Mouse (Mus musculus) kidney, adult 9 months (tissue): ENCODE measurements at regions not wholly inside any gene's neighbourhood (a gene's known extent, or its start where the extent isn't known, plus 50 kb on each side); places are given as distances from the start of the nearest gene placed in this dataset.
"Not testable (repeated sequence)": the region's sequence is repeated elsewhere in the genome, so short reads cannot be mapped to it uniquely, and the experiment has no call there.

Source experiments
- DNase-seq: peaks from one replicate; pipeline ENCODE4 v3.0.0; 2022

DNA sequence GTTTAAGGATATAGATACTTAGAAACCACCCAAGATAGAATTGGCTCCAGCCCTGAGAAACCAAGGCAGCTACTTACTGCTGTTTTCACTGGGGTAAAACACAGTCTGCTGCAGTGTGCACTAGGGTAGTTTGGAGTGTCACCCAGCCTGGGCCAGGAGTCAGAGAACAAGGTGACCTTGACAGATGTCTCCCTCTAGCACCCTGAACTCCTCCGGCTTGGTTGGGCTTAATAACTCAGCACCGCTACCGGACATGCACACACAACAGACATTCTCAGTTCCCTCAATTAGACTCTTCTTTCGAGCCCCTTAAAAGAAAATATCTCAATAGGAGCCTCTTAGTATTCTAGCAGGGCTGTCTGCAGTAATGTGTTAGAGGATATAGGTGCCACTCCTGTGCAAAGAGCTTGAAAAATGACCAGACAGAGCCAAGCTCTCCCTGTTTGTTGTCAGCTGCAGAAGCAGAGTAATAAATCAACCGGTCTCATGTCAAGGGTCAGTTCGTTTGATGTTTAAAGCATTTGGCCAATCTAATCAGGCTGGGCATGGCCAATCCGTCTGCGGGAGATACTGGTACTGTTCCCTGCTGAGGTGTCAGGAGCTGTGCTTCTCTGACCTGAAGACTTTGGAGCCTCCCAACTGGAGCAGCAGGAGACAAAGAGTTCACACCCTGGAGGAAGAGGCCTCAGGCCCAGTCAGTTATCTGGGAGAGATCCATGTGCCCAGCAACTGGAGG lies 299.1 kb downstream of the Eipr1 start:
- peak; percentile 5 for DNase-seq

DNA sequence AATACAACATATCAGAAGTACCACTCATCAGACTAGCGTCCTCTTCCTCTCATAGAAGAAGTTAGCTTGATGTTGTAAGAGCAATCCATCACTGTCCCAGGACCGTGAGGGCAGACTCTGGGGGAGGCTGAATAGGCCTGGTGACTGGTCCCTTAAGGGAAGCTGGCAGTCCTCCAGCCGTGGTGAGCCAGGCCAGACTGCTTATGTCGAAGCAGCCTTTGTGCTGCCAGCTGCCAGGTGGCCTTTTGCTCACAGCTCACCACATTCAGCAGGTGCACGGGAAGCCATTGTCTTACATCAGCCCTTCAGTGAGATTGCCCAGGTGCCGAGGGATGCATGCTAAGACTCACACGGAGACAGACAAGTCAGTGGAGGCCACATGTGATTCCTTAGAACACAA lies 302.8 kb downstream of the Eipr1 start:
- DNase-seq, result no peak

- DNase-seq, result no peak
Measured at GRCm38 (mm10) chr12:29062025-29062637, 310.5 kb downstream of the Eipr1 start.

- no peak for DNase-seq
Measured at GRCm38 (mm10) chr12:29062801-29063200, 311.2 kb downstream of the Eipr1 start.

GRCm38 (mm10) chr12:29068180-29068579 lies 316.6 kb downstream of the Eipr1 start:
- DNase-seq, result peak; percentile 42

GRCm38 (mm10) chr12:29075096-29075852 lies 323.7 kb downstream of the Eipr1 start:
- no peak for DNase-seq

DNA sequence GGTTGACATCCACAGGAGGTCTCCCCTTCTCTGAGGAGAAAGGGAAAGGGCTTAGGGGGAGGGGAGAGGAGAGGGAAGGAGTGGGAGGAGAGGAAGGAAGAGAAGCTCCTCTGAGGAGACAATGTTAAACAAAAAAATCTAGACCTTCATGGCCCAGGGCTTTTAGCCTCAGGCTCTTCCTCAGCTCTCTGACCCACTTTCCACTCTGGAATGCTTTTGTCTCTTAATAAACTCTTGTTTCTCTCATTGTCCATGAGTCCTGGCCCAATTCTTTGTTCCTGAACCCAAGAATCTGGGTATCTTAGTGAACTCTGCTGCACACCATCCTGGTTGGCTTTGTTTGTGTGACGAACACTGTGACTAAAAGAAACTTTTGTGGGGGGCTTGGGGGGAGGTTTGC lies 325.0 kb downstream of the Eipr1 start:
- DNase-seq, result no peak

DNA sequence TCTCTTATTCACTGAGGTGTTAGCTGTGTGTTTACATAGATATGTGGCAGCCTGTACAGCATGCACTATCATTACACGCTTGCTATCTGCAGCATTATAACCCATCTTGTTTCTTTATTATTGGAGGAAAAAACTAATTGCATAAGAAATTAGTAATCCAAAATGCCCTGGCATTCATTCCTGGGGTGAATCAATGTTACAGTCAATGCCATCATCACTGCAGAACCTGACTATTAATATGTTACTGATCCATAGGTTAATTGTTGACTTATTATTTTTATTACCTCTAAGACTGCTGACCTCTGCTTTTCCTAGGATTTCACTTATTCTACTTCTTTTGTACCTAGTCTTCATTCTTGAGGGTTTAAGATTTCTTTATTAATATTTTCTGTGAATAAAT lies 327.4 kb downstream of the Eipr1 start:
- DNase-seq, result peak; percentile 82

DNA sequence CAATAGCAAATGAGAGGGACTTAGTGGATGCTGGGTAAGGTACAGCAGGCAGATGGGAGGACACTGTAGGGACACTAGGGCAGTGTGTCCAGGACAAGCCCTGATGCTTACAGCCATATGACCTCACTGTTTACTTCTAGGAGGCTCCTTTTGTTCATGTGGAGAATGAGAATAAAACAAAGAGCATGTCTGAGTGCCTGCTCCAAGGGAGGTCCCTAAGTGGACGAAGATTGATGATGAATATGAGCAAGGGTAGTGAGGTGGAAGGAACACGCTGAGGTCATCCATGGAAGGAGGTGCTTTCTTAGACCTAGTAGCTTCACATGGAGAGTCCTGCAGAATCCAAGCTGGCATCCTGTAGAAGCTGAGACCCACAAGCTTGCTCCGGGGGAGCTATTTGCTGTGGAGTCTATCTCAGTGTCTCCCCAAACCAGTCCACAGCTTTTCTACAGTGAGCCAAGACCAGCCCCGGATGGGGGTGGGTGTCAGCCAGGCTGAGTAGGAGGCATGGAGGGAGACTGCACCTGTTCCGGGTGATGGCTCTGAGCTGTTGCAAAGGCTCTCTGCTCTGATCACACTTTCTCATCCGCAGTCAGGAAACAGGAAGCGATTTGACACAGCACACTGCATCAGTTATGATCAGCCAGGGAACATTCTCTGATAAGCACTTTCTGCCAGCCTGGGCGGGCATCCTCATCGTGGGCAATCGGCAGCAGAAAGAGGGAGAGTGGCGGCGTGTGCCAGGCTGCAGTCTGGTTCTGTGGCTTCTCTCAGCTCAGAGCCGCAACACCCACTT lies 332.0 kb downstream of the Eipr1 start:
- no peak for DNase-seq

GRCm38 (mm10) chr12:29087245-29087644 lies 335.6 kb downstream of the Eipr1 start:
- DNase-seq, result not testable (repeated sequence)

DNA sequence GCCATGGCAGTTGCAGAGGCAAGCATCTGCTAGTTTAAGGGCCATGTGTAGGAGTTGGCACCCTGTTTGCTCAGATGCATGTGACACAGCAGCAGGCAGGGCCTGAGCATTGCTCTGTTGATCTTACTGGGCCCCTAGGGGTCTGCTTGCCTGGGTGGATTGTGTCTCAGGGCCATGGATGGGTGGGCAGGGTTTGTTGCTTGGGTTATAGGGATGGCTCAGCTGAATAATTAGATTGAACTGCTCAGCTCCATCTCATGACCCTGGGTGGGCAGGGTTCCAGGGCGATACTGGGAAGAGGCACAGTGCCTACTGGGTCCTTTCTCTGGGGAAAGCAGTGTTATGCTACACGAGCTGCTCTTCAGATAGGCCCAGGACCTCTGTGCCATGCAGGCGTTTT lies 338.0 kb downstream of the Eipr1 start:
- DNase-seq, result no peak

- peak; percentile 68 for DNase-seq
Measured at GRCm38 (mm10) chr12:29090451-29090850, 338.8 kb downstream of the Eipr1 start.

GRCm38 (mm10) chr12:29095406-29096032 lies 343.9 kb downstream of the Eipr1 start:
- DNase-seq, result no peak

GRCm38 (mm10) chr12:29096033-29096913 lies 344.7 kb downstream of the Eipr1 start:
- DNase-seq, result peak; percentile 43

DNA sequence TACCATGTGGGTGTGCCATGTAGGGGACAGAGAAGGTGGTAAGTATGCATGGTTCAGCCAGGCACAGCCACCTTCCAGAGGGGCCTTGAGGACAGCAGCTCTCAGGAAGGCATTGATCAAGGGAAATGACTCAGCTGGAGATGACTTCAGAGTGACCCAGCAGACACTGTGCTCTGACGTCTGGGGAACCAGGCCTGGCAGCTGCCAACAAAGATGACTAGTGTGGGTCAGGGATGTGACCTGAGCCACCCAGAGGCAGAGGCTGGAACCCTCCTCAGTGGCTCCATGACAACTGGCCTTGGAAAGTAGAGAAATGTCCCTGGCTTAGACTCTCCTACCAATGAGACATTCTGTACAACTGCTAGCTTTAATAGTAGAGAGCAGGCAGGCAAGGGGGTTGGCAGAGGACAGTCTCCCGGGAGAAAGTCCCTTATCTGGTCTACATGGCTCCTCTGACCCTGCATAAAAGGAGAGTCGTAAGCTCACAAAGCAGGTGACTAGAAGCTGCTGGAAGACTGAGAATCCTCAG lies 348.5 kb downstream of the Eipr1 start:
- no peak for DNase-seq

DNA sequence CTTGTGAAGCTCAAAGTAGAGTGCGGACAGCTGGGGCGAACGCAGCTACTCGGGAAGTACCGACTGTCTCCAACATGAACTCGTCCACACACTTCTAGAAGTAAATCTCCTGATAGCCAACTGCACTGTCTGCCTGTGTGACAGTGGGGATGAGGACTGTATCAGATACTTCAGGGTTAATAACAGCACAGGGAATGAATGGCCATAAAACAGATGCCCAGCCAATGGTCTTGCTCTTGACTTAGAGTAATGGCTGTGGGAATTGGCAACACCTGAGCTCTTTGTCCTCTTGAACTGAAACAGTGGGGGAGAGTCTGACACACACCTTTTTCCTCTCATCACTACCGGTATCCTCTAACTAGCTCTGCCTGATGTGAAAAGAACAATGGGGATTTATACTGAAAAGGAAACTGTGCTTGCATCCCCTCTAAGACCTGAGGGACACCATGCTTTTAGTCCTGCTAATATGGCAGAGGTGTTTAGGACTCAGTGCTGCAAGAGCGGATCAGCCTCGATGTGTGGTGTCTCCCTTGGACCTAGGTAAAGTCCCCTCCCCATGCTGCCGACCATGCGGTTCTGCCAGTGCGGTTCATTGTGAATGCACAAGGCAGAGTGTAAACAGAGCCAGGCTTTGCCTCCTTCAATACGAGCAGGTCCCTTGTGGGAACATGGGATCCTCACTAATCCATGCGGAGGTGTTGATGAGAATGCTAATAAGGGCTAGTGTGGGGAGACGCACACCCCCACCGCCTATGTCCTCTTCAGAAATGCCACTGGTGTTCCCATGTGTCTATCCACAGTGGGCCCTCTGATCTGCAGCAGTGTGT lies 355.5 kb downstream of the Eipr1 start:
- DNase-seq, result no peak

DNA sequence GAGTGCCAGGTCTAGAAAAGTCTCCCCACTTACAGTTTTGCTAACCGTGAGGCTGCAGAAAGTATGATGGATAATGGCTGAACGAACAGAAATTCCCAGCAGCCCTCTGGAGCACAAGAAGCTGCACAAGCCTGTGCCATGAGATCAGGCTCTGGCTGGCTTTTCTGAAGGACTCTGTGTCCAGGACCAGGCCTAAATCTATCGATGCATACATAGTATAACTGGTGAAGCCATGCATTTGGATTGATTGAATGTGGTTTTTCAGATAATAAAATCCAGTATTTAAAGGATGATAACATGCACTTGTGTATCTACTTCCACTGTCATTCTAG lies 356.1 kb downstream of the Eipr1 start:
- no peak for DNase-seq

GRCm38 (mm10) chr12:29118336-29118735 lies 366.7 kb downstream of the Eipr1 start:
- DNase-seq, result no peak

DNA sequence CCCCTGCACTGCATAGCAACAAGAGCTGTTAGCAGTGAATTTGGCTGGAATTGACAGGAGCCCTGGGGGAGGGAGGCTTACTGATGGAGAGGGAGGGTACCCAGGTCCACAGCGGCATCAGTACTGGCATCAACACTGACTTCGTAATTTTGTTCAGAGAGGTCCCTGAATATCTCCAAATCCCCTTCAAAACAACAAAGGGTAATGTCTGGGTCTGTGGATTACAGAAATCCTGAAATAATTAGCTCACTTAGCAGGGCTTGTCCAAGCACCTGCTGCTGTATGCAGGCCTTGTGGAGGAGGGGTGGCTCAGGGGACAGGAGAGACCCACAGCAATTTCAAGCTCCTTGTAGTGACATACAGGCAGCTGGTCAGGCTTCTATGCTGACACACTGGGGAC lies 369.6 kb downstream of the Eipr1 start:
- no peak for DNase-seq

DNA sequence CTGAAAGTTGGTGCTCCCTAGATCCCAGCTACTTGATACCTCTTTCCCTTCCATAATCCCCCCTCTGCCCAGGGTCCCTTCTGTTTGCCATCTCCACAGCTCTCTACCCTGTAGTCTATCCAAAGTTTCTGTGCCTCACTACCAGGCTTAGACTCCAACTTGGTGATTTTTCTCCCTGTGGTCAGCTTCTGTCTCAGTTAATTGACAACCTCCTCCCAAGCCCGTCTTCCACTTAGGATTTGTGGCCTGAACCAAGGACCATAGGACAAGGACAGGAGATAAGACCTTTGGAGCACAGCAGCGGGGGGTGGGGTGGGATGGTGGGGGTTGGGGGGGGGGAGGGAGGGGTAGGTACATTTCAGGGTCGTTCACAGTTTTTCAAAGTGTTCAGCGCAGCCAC lies 371.3 kb downstream of the Eipr1 start:
- DNase-seq, result no peak
